Mouse (Mus musculus): ENCODE data around the gene Slc1a7. TPM values are rescaled to one million over a fixed set of nuclear protein-coding genes. Genes with fewer than 3 reads are reported as not detected.

Gene Slc1a7
- 0.05 TPM in 1 of 2 replicates, not detected in the other for polyA plus RNA-seq (2015; fragmentation: Nextera tagmentation; extraction: Ambion mirVana)

DNA sequence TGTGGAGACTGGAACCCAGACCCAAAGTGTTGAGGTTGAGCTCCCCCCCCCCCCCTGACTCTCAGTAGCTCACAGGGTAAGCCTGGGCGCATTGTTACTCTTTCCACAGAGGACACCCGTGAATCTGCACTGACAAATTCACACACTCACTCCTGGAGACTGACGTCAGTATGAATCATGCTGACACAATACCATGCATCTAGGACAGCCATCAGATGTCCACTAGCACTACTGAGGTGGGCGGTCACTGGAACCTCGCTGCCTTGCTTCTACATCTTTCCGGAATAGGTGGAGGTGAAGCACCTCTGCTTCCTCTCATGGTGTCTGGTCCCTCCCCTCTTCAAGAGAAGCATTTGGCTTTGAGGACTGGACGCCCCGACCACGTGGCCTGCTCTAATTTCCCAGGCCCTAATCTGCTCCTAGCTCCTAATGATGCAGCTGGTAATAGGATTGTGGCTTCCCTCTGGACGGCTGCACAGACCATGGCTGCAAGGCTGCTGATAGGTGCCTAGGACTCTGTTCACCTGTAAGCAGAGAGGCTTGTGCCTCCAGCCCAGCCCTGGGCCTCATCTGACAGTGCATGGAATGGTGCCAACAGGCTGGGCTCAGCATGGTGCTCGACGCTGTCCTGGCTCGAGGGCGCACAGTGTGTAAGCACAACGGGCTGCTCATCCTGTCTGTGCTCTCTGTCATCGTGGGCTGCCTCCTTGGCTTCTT lies at the start of gene Slc1a7:
Gene Slc1a7, plus strand, starts transcription at position 367 of the 717 bp plus-strand sequence.
- no peak within 1 kb of the TSS for H3K27ac ChIP-seq (replicated peaks)
- no peaks in the 10 kb centered on the region for H3K36me3 ChIP-seq
- H3K9me3 ChIP-seq, result no peaks in the 10 kb centered on the region
- H3K4me2 ChIP-seq (replicated peaks), result no peak within 1 kb of the TSS
- H3K9ac ChIP-seq (replicated peaks), result no peak within 1 kb of the TSS
- no peaks in the 10 kb centered on the region for H3K27me3 ChIP-seq
- WGBS, result 67% methylated on average over 16 of the region's 16 CpGs
- ATAC-seq (replicated peaks), result no peak
- H3K4me1 ChIP-seq, result no peaks in the 10 kb centered on the region
- no peak within 1 kb of the TSS for H3K4me3 ChIP-seq

DNA sequence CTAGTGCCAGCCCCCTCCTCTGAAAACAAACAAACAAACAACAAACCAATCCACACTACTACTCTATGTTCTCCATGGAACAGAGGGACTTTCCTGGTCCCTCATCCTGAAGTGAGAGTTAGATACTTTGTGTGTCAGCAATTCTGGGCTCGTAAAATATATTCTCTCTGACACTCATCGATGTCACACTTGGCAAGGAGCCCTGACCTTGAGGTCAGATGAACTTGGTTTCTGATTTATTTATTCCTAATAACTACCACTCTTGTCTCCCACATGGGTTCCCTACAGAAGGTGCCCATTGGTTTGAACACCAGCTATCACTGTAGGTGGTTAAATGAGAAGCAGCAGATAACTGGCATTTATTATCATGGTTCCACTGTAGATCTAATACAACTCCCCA lies 47.8 kb upstream of the Slc1a7 start:
- no peak overlapping the region for H3K4me2 ChIP-seq (replicated peaks)
- peaks cover 11% of the 10 kb centered on the region; the same call in 1 of the 2 replicates for H3K4me1 ChIP-seq
- H3K9ac ChIP-seq (replicated peaks), result no peak overlapping the region
- H3K36me3 ChIP-seq, result no peaks in the 10 kb centered on the region
- WGBS, result 90% methylated on average over 2 of the region's 2 CpGs
- H3K27me3 ChIP-seq, result 0 out of 2 replicates have a peak, but pooled peaks cover 4% of the 10 kb centered on the region
- no peaks in the 10 kb centered on the region for H3K9me3 ChIP-seq
- no peak for ATAC-seq (replicated peaks)
- H3K27ac ChIP-seq (replicated peaks), result no peak overlapping the region
- H3K4me3 ChIP-seq, result no peak overlapping the region

DNA sequence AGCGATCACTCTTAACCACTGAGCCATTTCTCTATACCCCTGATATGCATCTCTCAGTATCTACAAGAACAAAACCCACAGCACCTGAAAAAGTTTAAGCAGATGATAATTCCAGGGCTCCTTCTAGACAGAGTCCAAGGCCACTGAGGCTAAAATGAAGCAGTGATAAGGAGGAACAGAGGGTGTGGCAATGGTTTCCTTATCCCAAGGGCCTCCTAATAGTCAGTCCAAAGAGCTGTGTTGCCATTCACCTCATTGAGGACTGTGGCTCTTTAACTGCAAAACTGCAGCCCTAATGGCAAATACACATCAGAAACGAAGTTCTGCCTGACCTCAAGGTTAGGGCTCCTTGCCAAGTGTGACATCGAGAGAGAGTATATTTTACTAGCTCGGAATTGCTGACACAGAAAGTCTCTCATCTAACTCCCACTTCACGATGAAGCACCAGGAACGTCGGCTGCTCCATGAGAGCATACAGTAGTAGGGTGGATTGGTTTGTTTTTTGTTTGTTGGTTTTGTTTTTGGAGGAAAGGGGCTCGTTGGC lies 46.9 kb upstream of the Slc1a7 start:
- no peak overlapping the region for H3K4me2 ChIP-seq (replicated peaks)
- no peak overlapping the region for H3K9ac ChIP-seq (replicated peaks)
- WGBS, result 82% methylated on average over 8 of the region's 8 CpGs
- H3K4me3 ChIP-seq, result no peak overlapping the region
- no peaks in the 10 kb centered on the region for H3K36me3 ChIP-seq
- H3K27ac ChIP-seq (replicated peaks), result no peak overlapping the region
- 0 out of 2 replicates have a peak, but pooled peaks cover 4% of the 10 kb centered on the region for H3K27me3 ChIP-seq
- peaks cover 11% of the 10 kb centered on the region; the same call in 1 of the 2 replicates for H3K4me1 ChIP-seq
- no peaks in the 10 kb centered on the region for H3K9me3 ChIP-seq
- ATAC-seq (replicated peaks), result no peak

DNA sequence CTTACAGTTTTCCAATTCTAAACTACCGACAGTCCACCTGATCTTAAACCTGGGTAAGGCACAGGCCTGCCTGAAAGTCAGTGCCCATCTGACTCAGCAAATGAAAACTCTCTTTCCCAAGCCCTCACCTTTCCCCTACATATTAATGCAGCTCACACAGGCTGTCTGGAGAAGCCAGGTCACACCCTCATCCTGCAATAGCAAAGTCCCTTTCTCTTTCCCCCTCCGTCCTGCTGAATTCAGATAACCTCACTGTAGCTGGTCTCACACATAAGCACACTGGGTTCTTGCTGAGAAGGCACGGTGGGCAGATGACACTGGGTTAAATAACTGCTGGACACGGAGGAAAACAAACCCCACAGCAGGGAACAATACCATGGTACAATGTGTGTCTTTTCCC lies 46.2 kb upstream of the Slc1a7 start:
- no peak for ATAC-seq (replicated peaks)
- Histone ChIP-seq H3K36me3 (no peaks in the 10 kb centered on the region), H3K27me3 (0 out of 2 replicates have a peak, but pooled peaks cover 4% of the 10 kb centered on the region), H3K27ac (replicated peaks) (no peak overlapping the region), H3K4me2 (replicated peaks) (no peak overlapping the region), H3K9me3 (no peaks in the 10 kb centered on the region), H3K9ac (replicated peaks) (no peak overlapping the region), H3K4me1 (peaks cover 11% of the 10 kb centered on the region; the same call in 1 of the 2 replicates), H3K4me3 (no peak overlapping the region)
- WGBS, result 67% methylated on average over 4 of the region's 4 CpGs

DNA sequence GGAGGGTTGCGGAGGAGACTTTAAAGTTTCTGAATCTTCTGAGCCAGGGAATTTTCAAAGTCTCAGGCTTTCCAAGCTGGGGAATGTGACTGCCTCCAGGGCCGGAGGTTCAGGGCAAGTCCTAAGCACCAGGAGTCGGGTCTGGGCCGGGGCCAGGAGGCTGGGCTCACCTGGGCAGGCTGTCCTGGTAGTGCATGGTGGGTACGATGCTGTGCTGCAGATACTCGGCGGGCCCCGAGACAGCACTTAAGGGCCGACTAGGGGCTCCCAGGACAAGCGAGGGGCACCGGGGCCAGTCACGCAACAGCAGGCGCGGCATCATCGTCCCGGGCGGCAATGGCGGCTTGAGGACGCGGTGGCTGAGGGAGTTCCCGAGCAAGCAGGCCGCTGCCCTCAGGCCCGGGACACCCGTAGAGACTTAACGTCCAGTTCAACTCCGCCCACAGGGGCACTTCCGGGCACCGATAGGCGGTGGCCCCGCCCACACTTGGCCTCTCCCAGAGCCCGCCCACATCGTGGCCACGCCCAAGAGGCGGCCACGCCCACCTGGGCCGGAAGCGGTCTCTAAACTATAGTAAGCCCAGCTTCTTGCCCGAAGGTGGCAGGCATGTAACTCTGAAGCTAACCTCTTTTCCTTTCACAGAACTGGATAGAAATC lies 44.9 kb upstream of the Slc1a7 start, which contains the start of gene Cpt2:
Gene Cpt2, minus strand, starts transcription at position 466 of the 658 bp plus-strand sequence.
- H3K4me1 ChIP-seq, result peaks cover 11% of the 10 kb centered on the region; the same call in 1 of the 2 replicates
- no peak within 1 kb of the TSS for H3K27ac ChIP-seq (replicated peaks)
- peak; percentile 91 for ATAC-seq (replicated peaks)
- 2% methylated on average over 38 of the region's 38 CpGs for WGBS
- H3K4me2 ChIP-seq (replicated peaks), result peak within 1 kb of the TSS; percentile 87
- H3K4me3 ChIP-seq, result peak within 1 kb of the TSS; percentile 59
- H3K36me3 ChIP-seq, result no peaks in the 10 kb centered on the region
- H3K9me3 ChIP-seq, result no peaks in the 10 kb centered on the region
- H3K27me3 ChIP-seq, result 0 out of 2 replicates have a peak, but pooled peaks cover 4% of the 10 kb centered on the region
- peak within 1 kb of the TSS; percentile 68 for H3K9ac ChIP-seq (replicated peaks)

DNA sequence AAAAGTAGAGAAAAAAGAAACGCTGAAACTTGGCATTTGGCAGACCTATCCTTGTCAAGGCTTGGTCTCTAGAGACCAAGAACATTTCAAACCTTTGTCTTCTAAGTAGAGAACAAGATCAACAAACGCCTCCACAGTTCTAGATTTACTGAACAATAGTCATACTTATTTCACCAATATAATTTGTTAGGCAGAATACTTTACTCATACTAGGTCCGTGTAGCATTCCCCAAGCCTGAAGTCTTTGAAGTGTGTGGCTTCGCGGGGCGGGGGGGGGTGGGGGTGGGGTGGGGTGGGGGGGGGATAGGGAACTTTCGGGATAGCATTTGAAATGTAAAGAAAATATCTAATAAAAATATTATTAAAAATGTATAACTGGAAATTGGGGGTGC lies 44.3 kb upstream of the Slc1a7 start:
- H3K4me1 ChIP-seq, result peaks cover 11% of the 10 kb centered on the region; the same call in 1 of the 2 replicates
- peak overlapping the region; percentile 59 for H3K4me3 ChIP-seq
- no peaks in the 10 kb centered on the region for H3K9me3 ChIP-seq
- no peaks in the 10 kb centered on the region for H3K36me3 ChIP-seq
- H3K27ac ChIP-seq (replicated peaks), result no peak overlapping the region
- H3K9ac ChIP-seq (replicated peaks), result no peak overlapping the region
- H3K27me3 ChIP-seq, result 0 out of 2 replicates have a peak, but pooled peaks cover 4% of the 10 kb centered on the region
- 49% methylated on average over 7 of the region's 7 CpGs for WGBS
- no peak for ATAC-seq (replicated peaks)
- peak overlapping the region; percentile 87 for H3K4me2 ChIP-seq (replicated peaks)

DNA sequence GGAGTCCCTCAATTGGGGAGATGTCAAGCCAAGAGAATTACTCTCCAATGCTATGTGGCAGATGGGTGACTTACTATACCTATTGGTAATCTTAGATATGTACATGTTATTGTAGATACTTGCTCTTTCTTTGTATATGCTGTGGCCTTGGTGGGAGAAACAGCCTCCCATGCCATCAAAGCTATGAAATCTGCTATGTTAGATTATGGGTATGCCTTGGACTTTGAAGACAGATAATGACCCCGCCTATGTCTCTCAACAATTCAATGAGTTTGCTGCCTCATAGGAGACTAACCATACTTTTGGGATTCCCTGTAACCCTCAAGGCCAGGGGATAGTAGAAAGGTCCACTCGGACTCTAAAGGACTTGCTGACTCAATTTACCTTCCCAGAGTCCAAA lies 39.9 kb upstream of the Slc1a7 start:
- WGBS, result 60% methylated on average over 2 of the region's 2 CpGs
- H3K4me2 ChIP-seq (replicated peaks), result no peak overlapping the region
- H3K36me3 ChIP-seq, result no peaks in the 10 kb centered on the region
- no peak overlapping the region for H3K27ac ChIP-seq (replicated peaks)
- H3K4me1 ChIP-seq, result peaks cover 5% of the 10 kb centered on the region; the same call in 1 of the 2 replicates
- no peak overlapping the region for H3K9ac ChIP-seq (replicated peaks)
- ATAC-seq (replicated peaks), result no peak
- H3K4me3 ChIP-seq, result no peak overlapping the region
- H3K9me3 ChIP-seq, result no peaks in the 10 kb centered on the region
- 0 out of 2 replicates have a peak, but pooled peaks cover 4% of the 10 kb centered on the region for H3K27me3 ChIP-seq

DNA sequence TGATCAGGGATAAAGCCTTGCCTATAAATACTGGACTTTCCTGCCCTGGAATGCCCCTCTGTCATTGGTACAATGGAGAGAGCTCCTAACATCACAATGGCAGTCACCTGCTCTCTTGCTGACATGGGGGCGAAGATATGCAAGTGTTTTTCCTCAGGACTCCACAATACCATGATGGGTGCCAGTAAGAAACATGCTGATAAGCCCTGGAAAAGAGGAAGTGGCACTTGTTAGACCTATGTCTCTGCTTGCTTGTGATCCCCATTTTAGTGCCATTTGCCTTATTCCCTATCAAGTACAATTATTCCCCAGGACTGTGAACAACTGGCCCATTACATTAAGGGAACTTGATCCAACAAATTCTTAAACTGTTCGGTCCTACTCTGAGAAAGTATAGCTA lies 39.4 kb upstream of the Slc1a7 start:
- peaks cover under 1% of the 10 kb centered on the region; the same call in 1 of the 2 replicates for H3K4me1 ChIP-seq

DNA sequence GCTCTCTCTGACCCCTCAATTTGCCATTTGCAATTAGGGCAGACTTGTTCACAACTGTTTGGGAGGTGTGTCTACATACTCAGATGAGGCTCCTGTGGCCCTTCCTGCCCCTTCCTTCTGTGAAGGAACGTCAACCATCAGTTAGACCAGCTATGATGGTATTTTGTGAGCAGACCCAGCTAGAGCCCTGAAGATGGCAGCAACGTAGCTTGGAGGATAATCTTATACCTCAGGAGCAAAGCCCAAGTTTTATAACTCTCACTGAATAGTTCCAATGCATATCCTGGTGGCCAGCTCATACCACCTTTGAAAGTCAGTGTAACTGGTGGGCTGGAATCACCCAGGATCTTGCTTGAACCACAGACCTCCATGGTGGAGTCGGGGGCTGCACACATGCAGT lies 36.7 kb upstream of the Slc1a7 start:
- no peaks in the 10 kb centered on the region for H3K9me3 ChIP-seq

More for the DNA sequence above, 39.4 kb upstream of the Slc1a7 start:
- no peak for ATAC-seq (replicated peaks)
- Histone ChIP-seq H3K4me3 (no peak overlapping the region), H3K27ac (replicated peaks) (no peak overlapping the region), H3K4me2 (replicated peaks) (no peak overlapping the region), H3K9ac (replicated peaks) (no peak overlapping the region), H3K36me3 (no peaks in the 10 kb centered on the region), H3K9me3 (no peaks in the 10 kb centered on the region), H3K27me3 (0 out of 2 replicates have a peak, but pooled peaks cover 4% of the 10 kb centered on the region)
- 88% methylated on average over 2 of the region's 2 CpGs for WGBS

DNA sequence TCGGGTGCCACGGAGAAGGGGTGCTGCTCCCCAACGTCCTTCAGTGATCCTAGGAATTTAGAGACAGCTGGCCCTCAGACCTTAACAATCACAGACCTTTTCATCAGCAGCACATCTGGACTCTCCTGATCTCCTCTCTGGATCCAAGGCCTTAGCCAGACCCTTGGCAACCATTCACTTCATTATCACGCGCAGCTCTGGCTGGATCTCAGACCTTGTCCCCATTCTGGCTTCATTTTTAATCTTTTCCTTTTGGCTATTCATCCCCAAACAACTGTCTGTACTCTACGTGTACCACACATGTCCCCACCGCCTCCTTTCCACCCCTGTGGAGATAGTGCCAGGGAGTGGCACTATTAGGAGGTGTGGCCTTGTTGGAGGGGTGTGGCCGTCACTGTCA lies 34.9 kb upstream of the Slc1a7 start:
- no peaks in the 10 kb centered on the region for H3K36me3 ChIP-seq
- H3K4me3 ChIP-seq, result no peak overlapping the region
- H3K4me2 ChIP-seq (replicated peaks), result no peak overlapping the region
- 0 out of 2 replicates have a peak, but pooled peaks cover 5% of the 10 kb centered on the region for H3K4me1 ChIP-seq
- H3K27me3 ChIP-seq, result no peaks in the 10 kb centered on the region
- H3K27ac ChIP-seq (replicated peaks), result no peak overlapping the region
- no peaks in the 10 kb centered on the region for H3K9me3 ChIP-seq
- ATAC-seq (replicated peaks), result no peak
- WGBS, result 82% methylated on average over 8 of the region's 8 CpGs
- no peak overlapping the region for H3K9ac ChIP-seq (replicated peaks)

More for the DNA sequence above, 36.7 kb upstream of the Slc1a7 start:
- H3K36me3 ChIP-seq, result no peaks in the 10 kb centered on the region
- no peak overlapping the region for H3K4me2 ChIP-seq (replicated peaks)
- H3K27me3 ChIP-seq, result no peaks in the 10 kb centered on the region
- no peak overlapping the region for H3K4me3 ChIP-seq
- 78% methylated on average over 3 of the region's 3 CpGs for WGBS
- no peak overlapping the region for H3K9ac ChIP-seq (replicated peaks)
- no peak overlapping the region for H3K27ac ChIP-seq (replicated peaks)
- ATAC-seq (replicated peaks), result no peak
- no peaks in the 10 kb centered on the region for H3K4me1 ChIP-seq

DNA sequence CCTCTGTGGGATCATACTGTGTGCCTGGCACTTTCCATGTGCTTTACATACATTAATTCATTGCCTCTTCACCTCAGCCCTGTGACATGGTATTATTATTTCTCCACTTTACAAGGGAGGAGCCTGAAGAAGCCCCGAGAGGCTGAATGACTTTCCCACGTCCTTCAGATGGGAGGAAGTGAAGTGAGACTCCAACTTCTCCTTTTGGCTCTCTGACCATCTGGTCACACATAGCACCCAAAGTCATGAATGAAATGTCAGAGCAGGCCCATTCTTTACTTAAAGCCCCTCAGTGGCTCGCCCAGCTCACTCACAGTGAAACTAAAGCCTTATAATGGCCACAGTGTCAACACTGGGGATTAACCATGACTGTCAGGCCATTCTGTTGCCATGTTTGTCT lies 32.9 kb upstream of the Slc1a7 start:
- no peak overlapping the region for H3K4me3 ChIP-seq
- no peak for ATAC-seq (replicated peaks)
- no peak overlapping the region for H3K27ac ChIP-seq (replicated peaks)
- H3K9ac ChIP-seq (replicated peaks), result no peak overlapping the region
- H3K4me2 ChIP-seq (replicated peaks), result no peak overlapping the region
- no peaks in the 10 kb centered on the region for H3K27me3 ChIP-seq
- 0 out of 2 replicates have a peak, but pooled peaks cover 5% of the 10 kb centered on the region for H3K4me1 ChIP-seq
- no peaks in the 10 kb centered on the region for H3K9me3 ChIP-seq
- 65% methylated on average over 3 of the region's 3 CpGs for WGBS
- H3K36me3 ChIP-seq, result no peaks in the 10 kb centered on the region

DNA sequence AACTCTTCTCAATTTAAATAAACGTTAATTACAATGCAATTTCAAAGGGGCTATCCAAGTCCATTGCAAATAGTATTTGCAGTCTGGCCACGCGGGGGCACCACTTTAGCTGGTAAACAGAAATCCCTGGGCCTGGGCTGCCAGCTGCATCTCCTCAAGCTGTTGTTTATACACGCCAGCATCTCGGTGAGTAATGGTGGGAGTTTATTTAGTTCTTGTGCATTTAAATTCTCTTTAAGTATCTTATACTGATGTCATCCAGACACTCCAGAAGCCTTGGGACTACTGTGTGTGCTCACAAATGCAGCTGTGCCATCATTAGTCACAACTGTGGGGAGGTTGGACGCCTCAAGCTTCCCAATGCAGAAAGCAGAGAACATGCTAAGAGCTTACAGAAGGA lies 30.8 kb upstream of the Slc1a7 start:
- WGBS, result 21% methylated on average over 6 of the region's 6 CpGs
- Histone ChIP-seq H3K27me3 (no peaks in the 10 kb centered on the region), H3K4me1 (0 out of 2 replicates have a peak, but pooled peaks cover 5% of the 10 kb centered on the region), H3K36me3 (no peaks in the 10 kb centered on the region), H3K27ac (replicated peaks) (peak overlapping the region; percentile 25), H3K4me3 (no peak overlapping the region), H3K9me3 (no peaks in the 10 kb centered on the region), H3K9ac (replicated peaks) (no peak overlapping the region), H3K4me2 (replicated peaks) (no peak overlapping the region)
- peak; percentile 64; the same call in 1 of the 2 replicates for ATAC-seq (replicated peaks)
